Mouse (Mus musculus) C2C12 (cell line): ENCODE results near the gene Zfp14.

ENCODE experiments used
- CEBPB ChIP-seq: IDR thresholded peaks from one replicate; pipeline ENCODE4 v1.6.1; 2011; ENCODE audit warnings: low read depth, mild to moderate bottlenecking, control low read depth, moderate library complexity
- CTCF ChIP-seq: IDR thresholded peaks from one replicate; pipeline ENCODE4 v1.5.1; 2011; ENCODE audit not compliant: control insufficient read depth, insufficient read depth, insufficient read length
- FOSL1 ChIP-seq: IDR thresholded peaks from one replicate; pipeline ENCODE4 v1.8.0; 2011; ENCODE audit warnings: mild to moderate bottlenecking, low read length; ENCODE audit not compliant: poor library complexity, insufficient read depth, severe bottlenecking
- MAX ChIP-seq: IDR thresholded peaks from one replicate; pipeline ENCODE4 v1.6.1; 2011; ENCODE audit warnings: mild to moderate bottlenecking, control low read depth
- MYOD1 ChIP-seq: IDR thresholded peaks from one replicate; pipeline ENCODE4 v1.6.1; 2011; ENCODE audit warnings: low read depth; ENCODE audit not compliant: control insufficient read depth, insufficient read length
- MYOG ChIP-seq: IDR thresholded peaks from one replicate; pipeline ENCODE4 v1.6.1; 2011; ENCODE audit not compliant: control insufficient read depth, insufficient read length; ENCODE audit errors: extremely low read depth
- USF1 ChIP-seq: IDR thresholded peaks from one replicate; pipeline ENCODE4 v1.6.1; 2011; ENCODE audit warnings: low read depth, mild to moderate bottlenecking, control low read depth, moderate library complexity

DNA sequence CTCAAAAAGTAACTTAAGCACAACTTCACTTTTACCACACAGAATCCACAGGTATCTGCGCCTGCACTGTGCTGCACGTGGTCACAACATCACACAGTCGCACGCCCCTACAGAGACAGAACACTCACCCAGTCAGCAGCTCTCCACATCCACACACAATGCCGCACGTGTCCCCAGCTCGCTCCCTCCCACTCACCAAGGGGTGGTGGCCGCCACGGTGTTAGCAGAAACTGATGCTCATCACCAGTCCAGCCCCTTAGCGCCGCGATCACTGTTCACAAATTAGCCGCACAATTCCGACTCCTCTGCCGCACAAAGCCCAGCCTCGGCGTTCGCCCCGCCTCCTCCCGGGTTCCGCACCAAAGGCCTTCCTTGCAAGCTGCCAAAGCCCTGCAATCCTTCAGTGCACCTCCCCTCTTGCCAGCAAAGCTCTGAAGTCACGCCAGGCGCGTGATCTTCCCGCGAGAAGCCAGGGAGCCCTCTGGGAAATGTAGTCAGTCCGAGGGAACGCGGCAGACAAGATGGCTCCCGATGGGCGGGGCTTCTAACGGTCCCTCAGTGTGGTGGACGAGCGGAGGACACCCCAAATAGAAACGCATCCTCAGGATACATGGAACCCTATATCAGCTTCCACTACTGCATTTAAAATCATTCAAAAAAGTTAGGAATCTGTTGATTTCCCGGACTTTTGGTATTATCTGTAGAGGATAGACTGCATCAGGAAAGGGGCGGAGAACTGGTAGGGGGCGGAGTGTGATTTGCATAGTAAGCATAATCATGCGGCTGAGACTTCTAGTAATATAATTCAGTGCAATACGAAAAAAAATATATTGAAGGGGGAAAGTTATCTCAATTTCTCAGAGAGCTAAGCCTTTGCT is 39.2 kb upstream of the Zfp14 start, which contains the start of the genes Gm26920 and Zfp566:
- no peak for TF ChIP-seq CTCF
- TF ChIP-seq USF1 = peak; percentile 68
- peak; percentile 90 for TF ChIP-seq MAX
- no peak for TF ChIP-seq MYOD1
- no peak for TF ChIP-seq FOSL1
- no peak for TF ChIP-seq CEBPB
- TF ChIP-seq MYOG = no peak
